Mouse (Mus musculus) neural tube, embryonic 12.5 days (tissue): ENCODE measurements around the gene Rars. TPM values are rescaled to one million over a fixed set of nuclear protein-coding genes. Genes with fewer than 3 reads are reported as not detected.
A peak's percentile ranks its signal among the peaks of the same experiment; 100 is the strongest.
"Not testable (repeated sequence)": the region's sequence is repeated elsewhere in the genome, so short reads cannot be mapped to it uniquely, and the experiment has no call there.

Experiments
- ATAC-seq: fragments of 200-750 bp; cut with Nextera tagmentation; 2 replicates; pipeline ENCODE4 v1.8.0; 2017; ENCODE audit warnings: low read depth, mild to moderate bottlenecking, moderate TSS enrichment, moderate library complexity; ENCODE audit not compliant: low FRiP score
- H3K27ac ChIP-seq: fragments of 300-500 bp; sonication (generic); 2 replicates; pipeline ENCODE4 v1.5.1; 2016
- H3K27me3 ChIP-seq: fragments of 300-500 bp; sonication (generic); replicated peaks from 2 replicates; pipeline ENCODE4 v1.6.1; 2016; ENCODE audit warnings: mild to moderate bottlenecking
- H3K36me3 ChIP-seq: fragments of 300-500 bp; sonication (generic); 2 replicates; pipeline ENCODE4 v1.6.1; 2016; ENCODE audit warnings: mild to moderate bottlenecking
- H3K4me1 ChIP-seq: fragments of 300-500 bp; sonication (generic); 2 replicates; pipeline ENCODE4 v1.6.1; 2016
- H3K4me2 ChIP-seq: fragments of 300-500 bp; sonication (generic); replicated peaks from 2 replicates; pipeline ENCODE4 v1.6.1; 2016; ENCODE audit warnings: mild to moderate bottlenecking
- H3K4me3 ChIP-seq: fragments of 300-500 bp; sonication (generic); 2 replicates; pipeline ENCODE4 v1.5.1; 2016
- H3K9ac ChIP-seq: fragments of 300-500 bp; sonication (generic); 2 replicates; pipeline ENCODE4 v1.6.1; 2016; ENCODE audit warnings: mild to moderate bottlenecking
- H3K9me3 ChIP-seq: fragments of 300-500 bp; sonication (generic); 2 replicates; pipeline ENCODE4 v1.6.1; 2016; ENCODE audit warnings: mild to moderate bottlenecking
- WGBS: fragments of 180-500 bp; shearing (Covaris S2); methylation state at CpG from one replicate; pipeline ENCODE4 v1.1.7; 2016; 5-methylcytosine and 5-hydroxymethylcytosine counted together
- polyA plus RNA-seq: library from polyadenylated mRNA; unstranded; fragments of >200 nt; fragmentation: Nextera tagmentation; extraction: Ambion mirVana; gene quantifications from 2 replicates; pipeline ENCODE4 v1.2.1, GENCODE M21; 2016

The Rars gene
- polyA plus RNA-seq, 1 experiment from 2014 or later: 91.6 TPM

GRCm38 (mm10) chr11:35837156-35838126 lies 3.1 kb upstream of the Rars start:
- Histone ChIP-seq H3K36me3 (peaks cover under 1% of the 10 kb centered on the region), H3K4me2 (peak overlapping the region; percentile 56), H3K27ac (no peak overlapping the region), H3K9me3 (no peaks in the 10 kb centered on the region), H3K4me3 (no peak overlapping the region), H3K4me1 (peaks cover 13% of the 10 kb centered on the region), H3K27me3 (no peaks in the 10 kb centered on the region), H3K9ac (no peak overlapping the region)
- WGBS: 83% methylated on average over 5 of the region's 5 CpGs
- ATAC-seq: no peak

- H3K27ac ChIP-seq: no peak overlapping the region
- peak overlapping the region; percentile 76; the same call in 1 of the 2 replicates for H3K9ac ChIP-seq
- peak overlapping the region; percentile 64 for H3K4me2 ChIP-seq
- WGBS: 89% methylated on average over 6 of the region's 6 CpGs
- ATAC-seq: no peak
- H3K4me1 ChIP-seq: peaks cover 8% of the 10 kb centered on the region
- no peaks in the 10 kb centered on the region for H3K9me3 ChIP-seq
- peak overlapping the region; percentile 89; the same call in 1 of the 2 replicates for H3K4me3 ChIP-seq
- H3K36me3 ChIP-seq: peaks cover 30% of the 10 kb centered on the region
- H3K27me3 ChIP-seq: no peaks in the 10 kb centered on the region
Observed at GRCm38 (mm10) chr11:35833270-35833669, 1.0 kb downstream of the Rars start.

GRCm38 (mm10) chr11:35832139-35832538 lies 2.2 kb downstream of the Rars start:
- Histone ChIP-seq H3K4me1 (peaks cover 8% of the 10 kb centered on the region), H3K27ac (no peak overlapping the region), H3K36me3 (peaks cover 41% of the 10 kb centered on the region), H3K9ac (no peak overlapping the region), H3K4me2 (no peak overlapping the region), H3K4me3 (no peak overlapping the region), H3K9me3 (no peaks in the 10 kb centered on the region), H3K27me3 (no peaks in the 10 kb centered on the region)
- ATAC-seq: no peak
- WGBS: 80% methylated on average over 4 of the region's 4 CpGs

GRCm38 (mm10) chr11:35827714-35828113 lies 6.6 kb downstream of the Rars start:
- no peaks in the 10 kb centered on the region for H3K27me3 ChIP-seq
- 95% methylated on average over 6 of the region's 6 CpGs for WGBS
- H3K27ac ChIP-seq: no peak overlapping the region
- no peak for ATAC-seq
- no peak overlapping the region for H3K9ac ChIP-seq
- no peak overlapping the region for H3K4me3 ChIP-seq
- no peak overlapping the region for H3K4me2 ChIP-seq
- no peaks in the 10 kb centered on the region for H3K4me1 ChIP-seq
- no peaks in the 10 kb centered on the region for H3K9me3 ChIP-seq
- peaks cover 72% of the 10 kb centered on the region for H3K36me3 ChIP-seq

GRCm38 (mm10) chr11:35816316-35816715 lies 18.0 kb downstream of the Rars start:
- no peak for ATAC-seq
- Histone ChIP-seq H3K9me3 (no peaks in the 10 kb centered on the region), H3K4me1 (no peaks in the 10 kb centered on the region), H3K4me3 (no peak overlapping the region), H3K27ac (no peak overlapping the region), H3K36me3 (peaks cover 92% of the 10 kb centered on the region), H3K27me3 (no peaks in the 10 kb centered on the region), H3K4me2 (no peak overlapping the region), H3K9ac (no peak overlapping the region)
- 93% methylated on average over 12 of the region's 12 CpGs for WGBS

- H3K4me1 ChIP-seq: no peaks in the 10 kb centered on the region
- no peak for ATAC-seq
- WGBS: 85% methylated on average over 10 of the region's 10 CpGs
- no peak overlapping the region for H3K27ac ChIP-seq
- H3K36me3 ChIP-seq: peaks cover 88% of the 10 kb centered on the region
- no peaks in the 10 kb centered on the region for H3K27me3 ChIP-seq
- H3K4me3 ChIP-seq: no peak overlapping the region
- H3K9ac ChIP-seq: no peak overlapping the region
- no peak overlapping the region for H3K4me2 ChIP-seq
- no peaks in the 10 kb centered on the region for H3K9me3 ChIP-seq
Observed at GRCm38 (mm10) chr11:35811458-35811857, 22.8 kb downstream of the Rars start.

GRCm38 (mm10) chr11:35801332-35801731 lies 33.0 kb downstream of the Rars start:
- Histone ChIP-seq H3K9ac (no peak overlapping the region), H3K4me2 (no peak overlapping the region), H3K4me3 (no peak overlapping the region), H3K9me3 (no peaks in the 10 kb centered on the region), H3K27ac (no peak overlapping the region), H3K4me1 (peaks cover 14% of the 10 kb centered on the region), H3K36me3 (peaks cover 4% of the 10 kb centered on the region; the same call in 1 of the 2 replicates), H3K27me3 (peaks cover 37% of the 10 kb centered on the region)
- no peak for ATAC-seq
- 81% methylated on average over 5 of the region's 5 CpGs for WGBS

GRCm38 (mm10) chr11:35798874-35799273 lies 35.4 kb downstream of the Rars start, which contains the start of gene Fbll1:
TSS of gene Fbll1 (minus strand) at chr11:35798884.
- WGBS: 10% methylated on average over 11 of the region's 11 CpGs
- Histone ChIP-seq H3K27me3 (peaks cover 46% of the 10 kb centered on the region), H3K4me3 (peak within 1 kb of the TSS; percentile 67), H3K4me2 (peak within 1 kb of the TSS; percentile 87), H3K9ac (peak within 1 kb of the TSS; percentile 77), H3K9me3 (no peaks in the 10 kb centered on the region), H3K4me1 (peaks cover 14% of the 10 kb centered on the region), H3K27ac (peak within 1 kb of the TSS; percentile 59; the same call in 1 of the 2 replicates), H3K36me3 (no peaks in the 10 kb centered on the region)
- ATAC-seq: no peak

GRCm38 (mm10) chr11:35798495-35798820 lies 35.8 kb downstream of the Rars start:
- peak overlapping the region; percentile 67 for H3K4me3 ChIP-seq
- WGBS: 3% methylated on average over 23 of the region's 23 CpGs

GRCm38 (mm10) chr11:35797751-35798494 lies 36.4 kb downstream of the Rars start:
- 4% methylated on average over 77 of the region's 86 CpGs for WGBS
- ATAC-seq: peak; percentile 66
- no peaks in the 10 kb centered on the region for H3K9me3 ChIP-seq
- H3K4me3 ChIP-seq: peak overlapping the region; percentile 67
- peak overlapping the region; percentile 59; the same call in 1 of the 2 replicates for H3K27ac ChIP-seq
- no peaks in the 10 kb centered on the region for H3K36me3 ChIP-seq
- H3K27me3 ChIP-seq: peaks cover 46% of the 10 kb centered on the region
- peak overlapping the region; percentile 87 for H3K4me2 ChIP-seq
- H3K9ac ChIP-seq: peak overlapping the region; percentile 77
- peaks cover 14% of the 10 kb centered on the region for H3K4me1 ChIP-seq

More at GRCm38 (mm10) chr11:35798495-35798820, 35.8 kb downstream of the Rars start:
- Histone ChIP-seq H3K27me3 (peaks cover 46% of the 10 kb centered on the region), H3K9me3 (no peaks in the 10 kb centered on the region), H3K4me2 (peak overlapping the region; percentile 87), H3K27ac (peak overlapping the region; percentile 59; the same call in 1 of the 2 replicates), H3K9ac (peak overlapping the region; percentile 77), H3K4me1 (peaks cover 14% of the 10 kb centered on the region), H3K36me3 (no peaks in the 10 kb centered on the region)
- peak; percentile 86 for ATAC-seq

- peaks cover 24% of the 10 kb centered on the region for H3K27me3 ChIP-seq
- not testable (repeated sequence) for H3K4me3 ChIP-seq, H3K9ac ChIP-seq, H3K36me3 ChIP-seq, H3K27ac ChIP-seq, ATAC-seq, H3K4me2 ChIP-seq, H3K9me3 ChIP-seq, H3K4me1 ChIP-seq
- WGBS: 85% methylated on average over 5 of the region's 5 CpGs
Observed at GRCm38 (mm10) chr11:35792800-35793199, 41.5 kb downstream of the Rars start.

- 78% methylated on average over 2 of the region's 2 CpGs for WGBS
Observed at GRCm38 (mm10) chr11:35788443-35788842, 45.9 kb downstream of the Rars start.

More at GRCm38 (mm10) chr11:35788443-35788842, 45.9 kb downstream of the Rars start:
- Histone ChIP-seq H3K27ac (no peak overlapping the region), H3K4me3 (no peak overlapping the region), H3K4me1 (no peaks in the 10 kb centered on the region), H3K4me2 (no peak overlapping the region), H3K9me3 (no peaks in the 10 kb centered on the region), H3K9ac (no peak overlapping the region), H3K27me3 (no peaks in the 10 kb centered on the region), H3K36me3 (peaks cover 30% of the 10 kb centered on the region)
- ATAC-seq: no peak
